Mouse (Mus musculus): Measurements from ENCODE around the gene Dapl1. TPM values are rescaled to one million over a fixed set of nuclear protein-coding genes. Genes with fewer than 3 reads are reported as not detected.

Gene Dapl1
- total and polyA plus RNA-seq, 3 experiments, result not detected

- no peak overlapping the region for H3K4me3 ChIP-seq
- intact Hi-C loops (cut with DNase I), result no loop called here
- 81% methylated on average over 3 of the region's 3 CpGs for WGBS
These were observed 48.5 kb downstream of the Dapl1 start for GRCm38 (mm10) chr2:59532999-59533398.

GRCm38 (mm10) chr2:59533504-59533903 lies 49.1 kb downstream of the Dapl1 start:
- Histone ChIP-seq H3K27me3 (ENCODE audit: control insufficient read depth, insufficient read depth, low read length) (no peaks in the 10 kb centered on the region), H3K4me3 (no peak overlapping the region), H3K4me1 (ENCODE audit: control insufficient read depth, insufficient read depth, low read length) (no peaks in the 10 kb centered on the region), H3K36me3 (ENCODE audit: control insufficient read depth, insufficient read depth, low read length) (no peaks in the 10 kb centered on the region), H3K27ac (no peak overlapping the region), H3K79me2 (replicated peaks; ENCODE audit: control insufficient read depth, insufficient read depth, low read length) (no peaks in the 10 kb centered on the region), H3K9ac (ENCODE audit: low read depth, low read length) (no peak overlapping the region)
- 94% methylated on average over 10 of the region's 10 CpGs for WGBS
- intact Hi-C loops (cut with DNase I), result no loop called here
- TF ChIP-seq CTCF (IDR thresholded peaks at IDR 0.05) (no peak), EP300 (IDR thresholded peaks at IDR 0.05; ENCODE audit: insufficient read depth, low read depth, low read length) (no peak), POLR2A (IDR thresholded peaks at IDR 0.05; ENCODE audit: insufficient read depth, low read depth, low read length) (no peak)
- DNase-seq, result no peak

More at GRCm38 (mm10) chr2:59532999-59533398, 48.5 kb downstream of the Dapl1 start:
- Histone ChIP-seq H3K27ac (no peak overlapping the region), H3K36me3 (ENCODE audit: control insufficient read depth, insufficient read depth, low read length) (no peaks in the 10 kb centered on the region), H3K79me2 (replicated peaks; ENCODE audit: control insufficient read depth, insufficient read depth, low read length) (no peaks in the 10 kb centered on the region), H3K9ac (ENCODE audit: low read depth, low read length) (no peak overlapping the region), H3K4me1 (ENCODE audit: control insufficient read depth, insufficient read depth, low read length) (no peaks in the 10 kb centered on the region; the same call in 1 of the 2 replicates), H3K27me3 (ENCODE audit: control insufficient read depth, insufficient read depth, low read length) (no peaks in the 10 kb centered on the region)
- no peak for DNase-seq
- TF ChIP-seq CTCF (IDR thresholded peaks at IDR 0.05) (no peak), POLR2A (IDR thresholded peaks at IDR 0.05; ENCODE audit: insufficient read depth, low read depth, low read length) (no peak), EP300 (IDR thresholded peaks at IDR 0.05; ENCODE audit: insufficient read depth, low read depth, low read length) (no peak)

DNA sequence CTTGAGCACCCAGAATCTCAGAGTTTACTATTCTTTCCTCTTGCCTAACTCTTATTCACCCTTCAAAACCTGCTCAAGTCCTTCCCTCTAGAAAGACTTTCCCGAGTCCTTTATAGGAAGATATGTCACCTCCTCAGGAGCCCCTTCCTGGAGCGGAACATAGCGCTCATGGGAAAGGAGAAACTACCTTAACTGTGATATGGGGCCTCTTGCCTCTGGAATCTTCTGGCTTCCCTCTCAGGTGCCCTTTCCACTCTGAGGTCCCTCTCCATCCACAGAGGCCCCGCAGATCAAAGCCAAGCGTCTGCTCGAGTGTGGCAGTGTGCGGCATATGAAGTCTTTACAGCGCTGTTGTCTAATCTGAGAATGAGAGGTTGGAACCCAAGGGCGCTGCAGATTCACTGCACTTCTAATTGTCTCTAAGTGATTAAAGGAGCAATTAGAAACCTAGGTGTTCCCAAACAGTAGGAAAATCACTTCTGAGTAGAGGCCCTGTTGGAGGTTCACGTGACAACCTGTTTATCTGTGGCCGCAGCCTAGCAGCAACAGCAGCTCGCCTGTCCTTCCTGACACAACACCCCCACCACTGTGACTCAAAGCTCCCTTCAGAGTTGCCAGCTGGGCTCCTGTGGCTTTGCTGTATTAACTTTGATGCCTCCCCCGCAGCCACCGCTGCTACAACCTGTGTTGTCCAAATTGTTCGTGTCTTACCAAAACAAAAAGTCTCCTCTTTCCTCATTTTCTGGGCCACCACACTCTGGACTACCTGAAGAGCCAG lies 49.7 kb downstream of the Dapl1 start:
- Histone ChIP-seq H3K27ac (peak overlapping the region; percentile 57), H3K79me2 (replicated peaks; ENCODE audit: control insufficient read depth, insufficient read depth, low read length) (no peaks in the 10 kb centered on the region), H3K4me1 (ENCODE audit: control insufficient read depth, insufficient read depth, low read length) (no peaks in the 10 kb centered on the region), H3K4me3 (no peak overlapping the region), H3K27me3 (ENCODE audit: control insufficient read depth, insufficient read depth, low read length) (no peaks in the 10 kb centered on the region), H3K36me3 (ENCODE audit: control insufficient read depth, insufficient read depth, low read length) (no peaks in the 10 kb centered on the region), H3K9ac (ENCODE audit: low read depth, low read length) (no peak overlapping the region)
- 58% methylated on average over 15 of the region's 15 CpGs for WGBS
- TF ChIP-seq EP300 (IDR thresholded peaks at IDR 0.05; ENCODE audit: insufficient read depth, low read depth, low read length), result no peak
- TF ChIP-seq POLR2A (IDR thresholded peaks at IDR 0.05; ENCODE audit: insufficient read depth, low read depth, low read length), result no peak
- TF ChIP-seq CTCF (IDR thresholded peaks at IDR 0.05), result no peak
- intact Hi-C loops (cut with DNase I), result no loop called here
- peak in 1 of 2 experiments; percentile 28 for DNase-seq

GRCm38 (mm10) chr2:59536958-59537357 lies 52.5 kb downstream of the Dapl1 start:
- H3K27me3 ChIP-seq (ENCODE audit: control insufficient read depth, insufficient read depth, low read length), result no peaks in the 10 kb centered on the region
- no peaks in the 10 kb centered on the region for H3K36me3 ChIP-seq (ENCODE audit: control insufficient read depth, insufficient read depth, low read length)
- TF ChIP-seq EP300 (IDR thresholded peaks at IDR 0.05; ENCODE audit: insufficient read depth, low read depth, low read length), result no peak
- TF ChIP-seq POLR2A (IDR thresholded peaks at IDR 0.05; ENCODE audit: insufficient read depth, low read depth, low read length), result no peak
- no peak for TF ChIP-seq CTCF (IDR thresholded peaks at IDR 0.05)
- no peak overlapping the region for H3K27ac ChIP-seq
- no peak for DNase-seq
- H3K4me3 ChIP-seq, result no peak overlapping the region
- H3K79me2 ChIP-seq (replicated peaks; ENCODE audit: control insufficient read depth, insufficient read depth, low read length), result no peaks in the 10 kb centered on the region
- WGBS, result 98% methylated on average over 2 of the region's 2 CpGs
- H3K4me1 ChIP-seq (ENCODE audit: control insufficient read depth, insufficient read depth, low read length), result peaks cover 3% of the 10 kb centered on the region; the same call in 1 of the 2 replicates
- intact Hi-C loops (cut with DNase I), result no loop called here
- H3K9ac ChIP-seq (ENCODE audit: low read depth, low read length), result no peak overlapping the region

DNA sequence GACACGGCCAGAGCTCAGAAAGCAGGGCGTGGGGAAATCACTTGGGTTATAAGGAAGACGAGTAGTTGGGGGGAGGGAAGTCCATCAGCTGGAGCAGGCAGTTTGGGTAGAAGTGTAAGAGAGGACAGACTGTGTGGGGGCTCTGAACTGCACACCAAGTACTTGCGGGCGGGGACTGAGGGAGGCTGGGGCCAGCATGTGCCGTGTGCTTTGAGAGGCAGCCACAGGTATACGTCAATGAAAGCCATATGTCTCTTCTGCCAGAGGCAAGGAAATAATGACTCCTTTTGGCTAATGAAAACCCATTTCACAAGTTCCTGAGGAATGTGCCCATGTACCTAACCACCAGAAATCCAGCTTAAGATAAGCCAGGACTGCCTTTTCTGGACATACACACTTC lies 53.6 kb downstream of the Dapl1 start:
- no peak overlapping the region for H3K27ac ChIP-seq
- no peak for TF ChIP-seq CTCF (IDR thresholded peaks at IDR 0.05)
- TF ChIP-seq POLR2A (IDR thresholded peaks at IDR 0.05; ENCODE audit: insufficient read depth, low read depth, low read length), result no peak
- TF ChIP-seq EP300 (IDR thresholded peaks at IDR 0.05; ENCODE audit: insufficient read depth, low read depth, low read length), result no peak
- no peaks in the 10 kb centered on the region for H3K36me3 ChIP-seq (ENCODE audit: control insufficient read depth, insufficient read depth, low read length)
- H3K4me3 ChIP-seq, result no peak overlapping the region
- H3K9ac ChIP-seq (ENCODE audit: low read depth, low read length), result no peak overlapping the region
- DNase-seq, result no peak
- H3K27me3 ChIP-seq (ENCODE audit: control insufficient read depth, insufficient read depth, low read length), result no peaks in the 10 kb centered on the region
- WGBS, result 79% methylated on average over 7 of the region's 7 CpGs
- H3K79me2 ChIP-seq (replicated peaks; ENCODE audit: control insufficient read depth, insufficient read depth, low read length), result no peaks in the 10 kb centered on the region
- H3K4me1 ChIP-seq (ENCODE audit: control insufficient read depth, insufficient read depth, low read length), result peaks cover 3% of the 10 kb centered on the region; the same call in 1 of the 2 replicates
- intact Hi-C loops (cut with DNase I), result no loop called here

- WGBS, result 51% methylated on average over 4 of the region's 4 CpGs
- no peaks in the 10 kb centered on the region for H3K27me3 ChIP-seq (ENCODE audit: control insufficient read depth, insufficient read depth, low read length)
- H3K4me3 ChIP-seq, result no peak overlapping the region
- H3K79me2 ChIP-seq (replicated peaks; ENCODE audit: control insufficient read depth, insufficient read depth, low read length), result no peaks in the 10 kb centered on the region
- peak overlapping the region; percentile 61 for H3K27ac ChIP-seq
- peaks cover 3% of the 10 kb centered on the region; the same call in 1 of the 2 replicates for H3K4me1 ChIP-seq (ENCODE audit: control insufficient read depth, insufficient read depth, low read length)
- peak; percentile 25; the same call in 1 of the 2 replicates for TF ChIP-seq POLR2A (IDR thresholded peaks at IDR 0.05; ENCODE audit: insufficient read depth, low read depth, low read length)
- TF ChIP-seq EP300 (IDR thresholded peaks at IDR 0.05; ENCODE audit: insufficient read depth, low read depth, low read length), result peak; percentile 50; the same call in 1 of the 2 replicates
- TF ChIP-seq CTCF (IDR thresholded peaks at IDR 0.05), result no peak
- intact Hi-C loops (cut with DNase I), result no loop called here
- peak in 1 of 2 experiments; percentile 11 for DNase-seq
- no peak overlapping the region for H3K9ac ChIP-seq (ENCODE audit: low read depth, low read length)
- H3K36me3 ChIP-seq (ENCODE audit: control insufficient read depth, insufficient read depth, low read length), result no peaks in the 10 kb centered on the region
These were observed 55.3 kb downstream of the Dapl1 start for GRCm38 (mm10) chr2:59539796-59540195.
